Mouse (Mus musculus) mouse embryonic stem cell (cell line): Measurements from ENCODE around the gene Rfx8.

ENCODE experiments used
- in situ Hi-C, 2 experiments: fragments of 300-500 bp; cut with MboI; formaldehyde crosslinking; loops; 1 replicate in 1 of 2; 3 replicates in 1 of 2; pipeline ENCODE4 v1.14.3; 2019 to 2020; ENCODE audit warnings: low sequenced_read_pairs in 2 of 2, low pct_unique_long_range_greater_than_20kb in 1 of 2, mixed read lengths in 1 of 2; ENCODE audit not compliant: unreplicated experiment in 1 of 2

Gene Rfx8

DNA sequence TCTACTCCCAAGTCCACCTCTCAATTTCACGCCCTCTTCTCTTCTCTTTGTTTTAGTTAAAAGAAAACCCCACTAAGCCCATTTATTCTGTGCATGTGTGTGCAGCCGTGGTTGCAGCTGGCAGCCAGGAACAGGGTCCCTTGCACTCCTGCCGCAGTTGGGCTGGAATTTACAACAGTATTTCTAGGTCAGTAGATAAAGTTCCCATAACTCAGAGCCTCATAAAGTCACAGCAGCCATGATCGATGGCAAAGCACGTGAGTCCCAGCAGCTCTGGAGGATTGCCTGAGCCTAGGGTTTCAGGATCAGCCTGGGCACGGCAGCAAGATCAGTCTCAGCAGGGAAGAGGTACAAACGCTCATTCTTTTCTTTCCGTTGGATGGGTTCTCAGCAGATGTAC, 102.3 kb downstream of the Rfx8 start:
- in situ Hi-C loops, result no loop called here

GRCm38 (mm10) chr1:39615526-39615925, 105.3 kb downstream of the Rfx8 start:
- in situ Hi-C loops, result no loop called here
